Comparison of ENCODE assay signal across 9 mouse cellular contexts in the genomic region with DNA sequence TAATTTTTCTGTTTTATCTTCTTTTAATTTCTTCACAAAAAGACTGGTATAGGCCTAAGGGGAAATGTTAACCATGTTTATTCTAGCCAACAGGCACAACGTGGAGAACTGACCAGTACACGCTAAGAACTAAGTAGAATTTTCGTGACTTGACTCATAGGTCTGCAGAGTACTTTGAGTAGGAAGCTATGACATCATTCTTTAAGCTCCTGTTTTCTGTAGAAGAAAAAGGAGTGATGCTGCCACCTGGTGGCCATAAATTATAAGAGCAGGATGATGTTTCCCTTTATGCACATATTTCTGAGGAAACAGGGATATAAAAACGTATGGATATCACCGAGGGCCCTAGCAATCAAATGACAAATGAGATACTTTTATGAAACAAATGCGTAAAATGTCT.
DNase-seq lines count a peak whose midpoint lies in the region; ATAC-seq lines count a peak whose summit lies in the region.
"Had no signal": no experiment of that assay in that cellular context is flagged by ENCODE, and none has a peak within 500 bp of the region (broad histone marks: within the 10 kb centered on the region; RNA-seq: fewer than 3 reads in every experiment).

No protein-coding gene starts in this region.

- H3K4me1 ChIP-seq in limb, embryonic 11.5 days (ENCODE audit: control insufficient read depth, insufficient read depth, low read length) = no peaks in the 10 kb centered on the region

- H3K9ac ChIP-seq in limb, embryonic 11.5 days (ENCODE audit: low read length) = no peak overlapping the region

- no peaks in the 10 kb centered on the region for H3K27me3 ChIP-seq in limb, embryonic 11.5 days (ENCODE audit: control insufficient read depth, insufficient read depth, low read length)

- no peak overlapping the region for H3K27ac ChIP-seq in limb, embryonic 11.5 days (replicated peaks; ENCODE audit: low read depth, low read length)

- 27% methylated on average over 6 of the region's 6 CpGs for whole genome bisulfite sequencing in limb, embryonic 11.5 days

- no peak overlapping the region for H3K4me2 ChIP-seq in limb, embryonic 11.5 days (ENCODE audit: low read depth, severe bottlenecking)

- peak; percentile 94 for ATAC-seq in common myeloid progenitor, adult 5-6 weeks (replicated peaks; ENCODE audit: low read depth, poor library complexity, severe bottlenecking)
- ATAC-seq in limb, embryonic 11.5 days (ENCODE audit: insufficient number of reproducible peaks, low FRiP score, low TSS enrichment, low read depth) = 0 out of 2 replicates have a peak, but pooled peaks have one; percentile 74

- H3K36me3 ChIP-seq in limb, embryonic 11.5 days (ENCODE audit: control insufficient read depth, insufficient read depth, low read length) = no peaks in the 10 kb centered on the region

- H3K9me3 ChIP-seq in limb, embryonic 11.5 days (ENCODE audit: control insufficient read depth, low read length) = no peaks in the 10 kb centered on the region

- peak; percentile 4 to 11 for DNase-seq in B cell, adult 2 months
- DNase-seq in adipocyte (ENCODE audit: low spot score) = peak; percentile 76
- peak; percentile 37 to 51 for DNase-seq in gastrocnemius, postnatal 4 days (ENCODE audit: low spot score in 2 of 2)
- DNase-seq in kidney, adult 9 months = peak; percentile 69
- peak; percentile 81 for DNase-seq in limb, embryonic 11.5 days (ENCODE audit: low spot score)
- DNase-seq in neural tube, embryonic 10.5 days (ENCODE audit: extremely low spot score, low spot score) = peak; percentile 61
- DNase-seq in urinary bladder, postnatal 25 days (ENCODE audit: low spot score) = peak; percentile 62

- no peak overlapping the region for H3K4me3 ChIP-seq in limb, embryonic 11.5 days (ENCODE audit: low read depth, low read length)
- H3K4me3 ChIP-seq: erythroblast, embryonic 14.5 days had no signal

Comparison
In these comparisons a context has a peak if more than half of its experiments do, and no peak if none do; other contexts are left out.
1. DNase-seq: peak in every context shown above with its lines; median percentile 81 in limb, embryonic 11.5 days; 76 in adipocyte; 69 in kidney, adult 9 months; 62 in urinary bladder, postnatal 25 days; 61 in neural tube, embryonic 10.5 days; 44 in gastrocnemius, postnatal 4 days; 8 in B cell, adult 2 months.